Mouse (Mus musculus) liver, adult 2 months (tissue): ENCODE measurements around the gene Plxnd1.

ENCODE experiments used
- CTCF ChIP-seq: fragments of 200-500 bp; IDR thresholded peaks from 2 replicates; pipeline ENCODE4 v1.5.1; 2011; ENCODE audit warnings: low read depth, low read length, control low read depth
- POLR2A ChIP-seq: fragments of 200-500 bp; IDR thresholded peaks from 2 replicates; pipeline ENCODE4 v1.6.1; 2011; ENCODE audit warnings: low read length, control low read depth; ENCODE audit not compliant: insufficient read depth; ENCODE audit errors: extremely low read depth

DNA sequence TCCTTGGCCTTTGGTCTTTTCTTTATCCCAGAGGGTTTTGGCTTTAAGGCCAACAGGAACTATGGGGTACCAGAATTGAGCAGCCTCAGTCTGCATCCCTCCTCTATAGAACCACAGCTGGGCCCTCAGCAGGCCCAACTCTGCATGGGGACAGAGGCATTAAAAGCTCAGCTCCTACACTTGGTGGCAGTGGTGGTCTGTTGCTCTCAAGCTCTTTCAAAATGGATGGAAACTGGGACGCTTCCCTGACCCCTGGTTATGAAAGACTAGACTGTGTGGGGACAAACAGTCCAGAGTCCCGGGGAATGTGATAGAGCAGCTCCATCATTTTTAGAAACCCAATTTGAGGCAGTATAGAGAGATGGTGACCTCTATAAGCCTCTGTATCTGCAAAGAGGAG, 56.8 kb downstream of the Plxnd1 start:
- no peak for TF ChIP-seq POLR2A
- no peak for TF ChIP-seq CTCF
